Mouse (Mus musculus): Measurements from ENCODE around the gene Gm3005. TPM values are rescaled to one million over a fixed set of nuclear protein-coding genes. Genes with fewer than 3 reads are reported as not detected.
"Not testable (repeated sequence)": the region's sequence is repeated elsewhere in the genome, so short reads cannot be mapped to it uniquely, and the experiment has no call there.

The Gm3005 gene
- not detected for polyA plus RNA-seq (2012; fragmentation: generic; extraction: Trizol)
- long read RNA-seq, experiment 1: 0 reads
- long read RNA-seq, experiment 2: 0 reads

GRCm38 (mm10) chr14:3427803-3428202 is at the start of gene Gm3005:
TSS of gene Gm3005 (plus strand) at chr14:3428103.
- H3K4me3 ChIP-seq (ENCODE audit: insufficient read depth, poor library complexity, severe bottlenecking); H3K79me3 ChIP-seq (ENCODE audit: low read depth); H3K79me2 ChIP-seq (ENCODE audit: control insufficient read depth, insufficient read depth); H3ac ChIP-seq (ENCODE audit: control insufficient read depth, insufficient read length, low read depth); H3K27me3 ChIP-seq (ENCODE audit: control insufficient read depth, insufficient read depth, insufficient read length); H3K36me3 ChIP-seq (ENCODE audit: control insufficient read depth, insufficient read depth): not testable (repeated sequence)

GRCm38 (mm10) chr14:3394793-3395192 is 33.1 kb upstream of the Gm3005 start, which contains the start of gene Gm10413:
TSS of gene Gm10413 (plus strand) at chr14:3395093.
- H3K79me3 ChIP-seq (ENCODE audit: low read depth); H3K4me3 ChIP-seq (ENCODE audit: insufficient read depth, poor library complexity, severe bottlenecking); H3K36me3 ChIP-seq (ENCODE audit: control insufficient read depth, insufficient read depth); H3K27me3 ChIP-seq (ENCODE audit: control insufficient read depth, insufficient read depth, insufficient read length); H3ac ChIP-seq (ENCODE audit: control insufficient read depth, insufficient read length, low read depth); H3K79me2 ChIP-seq (ENCODE audit: control insufficient read depth, insufficient read depth): not testable (repeated sequence)

- not testable (repeated sequence) for H3K27me3 ChIP-seq (ENCODE audit: control insufficient read depth, insufficient read depth, insufficient read length); H3K4me3 ChIP-seq (ENCODE audit: insufficient read depth, poor library complexity, severe bottlenecking); H3K79me2 ChIP-seq (ENCODE audit: control insufficient read depth, insufficient read depth); H3K36me3 ChIP-seq (ENCODE audit: control insufficient read depth, insufficient read depth); H3K79me3 ChIP-seq (ENCODE audit: low read depth); H3ac ChIP-seq (ENCODE audit: control insufficient read depth, insufficient read length, low read depth)
Measured at GRCm38 (mm10) chr14:3412314-3412713, 15.6 kb upstream of the Gm3005 start, which contains the start of gene Gm10409. TSS of gene Gm10409 (plus strand) at chr14:3412614.

- H3K36me3 ChIP-seq (ENCODE audit: control insufficient read depth, insufficient read depth); H3K79me2 ChIP-seq (ENCODE audit: control insufficient read depth, insufficient read depth); H3K79me3 ChIP-seq (ENCODE audit: low read depth); H3K4me3 ChIP-seq (ENCODE audit: insufficient read depth, poor library complexity, severe bottlenecking); H3ac ChIP-seq (ENCODE audit: control insufficient read depth, insufficient read length, low read depth); H3K27me3 ChIP-seq (ENCODE audit: control insufficient read depth, insufficient read depth, insufficient read length): not testable (repeated sequence)
Measured at GRCm38 (mm10) chr14:3449079-3449478, 21.2 kb downstream of the Gm3005 start, which contains the start of gene Gm10408. TSS of gene Gm10408 (plus strand) at chr14:3449379.

- not testable (repeated sequence) for H3K79me2 ChIP-seq (ENCODE audit: control insufficient read depth, insufficient read depth); H3K27me3 ChIP-seq (ENCODE audit: control insufficient read depth, insufficient read depth, insufficient read length); H3K36me3 ChIP-seq (ENCODE audit: control insufficient read depth, insufficient read depth); H3K4me3 ChIP-seq (ENCODE audit: insufficient read depth, poor library complexity, severe bottlenecking); H3K79me3 ChIP-seq (ENCODE audit: low read depth); H3ac ChIP-seq (ENCODE audit: control insufficient read depth, insufficient read length, low read depth)
Measured at GRCm38 (mm10) chr14:3634212-3634611, 206.3 kb downstream of the Gm3005 start, which contains the start of gene Gm3012. TSS of gene Gm3012 (plus strand) at chr14:3634512.

Other genes with a start within 250 kb of the Gm3005 start
- gene Gm5795, start 239.8 kb upstream of the Gm3005 start, polyA plus RNA-seq (2012; fragmentation: generic; extraction: Trizol): not detected
- gene D830030K20Rik, start 219.6 kb upstream of the Gm3005 start, polyA plus RNA-seq (2012; fragmentation: generic; extraction: Trizol): not detected
- not detected for gene Gm2956, start 95.5 kb upstream of the Gm3005 start, polyA plus RNA-seq (2012; fragmentation: generic; extraction: Trizol)
- not detected for gene Gm10413, start 33.0 kb upstream of the Gm3005 start, polyA plus RNA-seq (2012; fragmentation: generic; extraction: Trizol)
- gene Gm10409, start 15.5 kb upstream of the Gm3005 start, polyA plus RNA-seq (2012; fragmentation: generic; extraction: Trizol): 0.01 TPM
- not detected for gene Gm10408, start 21.3 kb downstream of the Gm3005 start, polyA plus RNA-seq (2012; fragmentation: generic; extraction: Trizol)
- gene Gm3012, start 206.4 kb downstream of the Gm3005 start, polyA plus RNA-seq (2012; fragmentation: generic; extraction: Trizol): not detected
- 0.01 TPM for gene Gm3020, start 223.9 kb downstream of the Gm3005 start, polyA plus RNA-seq (2012; fragmentation: generic; extraction: Trizol)